Mouse (Mus musculus) adrenal gland, postnatal 10 days (tissue): ENCODE results near the gene Upf2. TPM values are rescaled to one million over a fixed set of nuclear protein-coding genes. Genes with fewer than 3 reads are reported as not detected.

Experiments used
- total RNA-seq, 2 experiments: library from RNA; stranded (reverse); gene quantifications; 2 replicates each; pipeline ENCODE4 v1.2.3; 2021

Gene Upf2
- total RNA-seq, 2 experiments from 2014 or later = 18.6 to 21.5 TPM

Other genes starting within 250 kb of the Upf2 start
- gene Camk1d, start 237.0 kb upstream of the Upf2 start, total RNA-seq = 1 to 10 TPM; 5.2 to 7.3 TPM
- 10 to 100 TPM; 33.9 to 40.2 TPM for gene Nudt5, start 106.5 kb upstream of the Upf2 start, total RNA-seq
- gene Cdc123, start 106.3 kb upstream of the Upf2 start, total RNA-seq = 100 to 1,000 TPM; 127 to 134 TPM
- gene Gm13199, start 88.5 kb upstream of the Upf2 start, total RNA-seq = 1 to 10 TPM in 1 of 2 experiments, not detected in 1; 2.1 TPM
- gene Sec61a2, start 56.0 kb upstream of the Upf2 start, total RNA-seq = 10 to 100 TPM; 34.3 to 56.1 TPM
- gene Dhtkd1, start 8.7 kb upstream of the Upf2 start, total RNA-seq = 10 to 100 TPM; 10.6 to 13.2 TPM
- gene Proser2, start 178.7 kb downstream of the Upf2 start, total RNA-seq = 1 to 10 TPM; 7.9 to 9.8 TPM